Mouse (Mus musculus) adrenal gland (tissue): ENCODE results near the gene Icam1.
"Not testable (repeated sequence)": the region's sequence is repeated elsewhere in the genome, so short reads cannot be mapped to it uniquely, and the experiment has no call there.

ENCODE experiments used
- intact Hi-C: fragments of 180-260 bp; cut with DNase I; formaldehyde crosslinking; loops from one replicate; pipeline ENCODE4 v1.15.1; 2025

Icam1 gene

GRCm38 (mm10) chr9:20991587-20991986 lies 24.2 kb upstream of the Icam1 start:
- intact Hi-C loops, result no loop called here

- intact Hi-C loops, result no loop called here
Observed at GRCm38 (mm10) chr9:20993165-20993898, 22.5 kb upstream of the Icam1 start.

- intact Hi-C loops, result loop anchor here (5.0 kb wide), 2 partner anchors 78 to 93 kb away; no protein-coding TSS in a partner anchor
Observed at GRCm38 (mm10) chr9:20995069-20995468, 20.7 kb upstream of the Icam1 start.

- intact Hi-C loops, result loop anchor here (5.0 kb wide), 2 partner anchors 80 to 95 kb away; no protein-coding TSS in a partner anchor
Observed at GRCm38 (mm10) chr9:20997065-20997464, 18.7 kb upstream of the Icam1 start.

- intact Hi-C loops, result loop anchor here (5.0 kb wide), 2 partner anchors 81 to 96 kb away; no protein-coding TSS in a partner anchor
Observed at GRCm38 (mm10) chr9:20998337-20998736, 17.4 kb upstream of the Icam1 start.

GRCm38 (mm10) chr9:21000811-21001210 lies 15.0 kb upstream of the Icam1 start:
- intact Hi-C loops, result no loop called here

- intact Hi-C loops, result no loop called here
Observed at GRCm38 (mm10) chr9:21001651-21002200, 14.1 kb upstream of the Icam1 start.

GRCm38 (mm10) chr9:21002270-21002626 lies 13.5 kb upstream of the Icam1 start:
- intact Hi-C loops, result no loop called here

GRCm38 (mm10) chr9:21002627-21003551 lies 12.9 kb upstream of the Icam1 start, which contains the start of gene Mrpl4:
TSS of gene Mrpl4 (plus strand) at chr9:21002738.
- intact Hi-C loops, result no loop called here

GRCm38 (mm10) chr9:21007313-21007952 lies 8.4 kb upstream of the Icam1 start:
- intact Hi-C loops, result no loop called here

GRCm38 (mm10) chr9:21008007-21008406 lies 7.8 kb upstream of the Icam1 start:
- intact Hi-C loops, result no loop called here

GRCm38 (mm10) chr9:21010362-21010761 lies 5.4 kb upstream of the Icam1 start:
- intact Hi-C loops, result no loop called here

- intact Hi-C loops, result not testable (repeated sequence)
Observed at GRCm38 (mm10) chr9:21010939-21011541, 4.7 kb upstream of the Icam1 start.

GRCm38 (mm10) chr9:21011846-21012312 lies 3.9 kb upstream of the Icam1 start:
- intact Hi-C loops, result no loop called here

- intact Hi-C loops, result no loop called here
Observed at GRCm38 (mm10) chr9:21012368-21012767, 3.4 kb upstream of the Icam1 start.

- intact Hi-C loops, result no loop called here
Observed at GRCm38 (mm10) chr9:21014691-21015570, 854 bp upstream of the Icam1 start.

- intact Hi-C loops, result no loop called here
Observed at GRCm38 (mm10) chr9:21016331-21017176, 769 bp downstream of the Icam1 start.

- intact Hi-C loops, result no loop called here
Observed at GRCm38 (mm10) chr9:21017177-21017575, 1.4 kb downstream of the Icam1 start.

- intact Hi-C loops, result no loop called here
Observed at GRCm38 (mm10) chr9:21018600-21018999, 2.8 kb downstream of the Icam1 start.
